8 mouse cellular contexts compared by ENCODE assay signal in the genomic region with DNA sequence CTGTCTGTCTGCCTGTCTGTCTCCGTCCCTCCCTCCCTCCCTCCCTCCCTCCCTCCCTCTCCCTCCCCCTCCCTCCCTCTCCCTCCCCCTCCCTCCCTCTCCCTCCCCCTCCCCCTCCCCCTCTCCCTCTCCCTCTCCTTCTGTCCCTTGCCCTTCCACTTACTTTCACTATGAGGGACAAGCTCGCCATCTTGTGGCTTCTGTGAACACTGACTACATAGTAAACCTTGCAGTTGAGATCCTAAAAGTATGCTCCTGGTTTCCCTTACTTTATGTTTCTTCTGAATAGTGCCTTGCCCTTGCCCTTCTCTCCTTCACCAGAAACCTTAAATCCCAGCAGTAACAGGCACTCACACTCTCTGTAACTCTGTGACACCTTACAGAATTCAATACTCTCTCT.
DNase-seq lines count a peak whose midpoint lies in the region; ATAC-seq and TF ChIP-seq lines count a peak whose summit lies in the region.

No protein-coding gene starts in this region.

- TF ChIP-seq CTCF in heart, postnatal 0 days (IDR thresholded peaks at IDR 0.05; ENCODE audit: low read depth): peak; percentile 63

- H3K4me3 ChIP-seq in heart, postnatal 0 days (ENCODE audit: low read depth, low read length): no peak overlapping the region
- H3K4me3 ChIP-seq in heart, embryonic 12.5 days: no peak overlapping the region
- H3K4me3 ChIP-seq in embryonic facial prominence, embryonic 14.5 days (ENCODE audit: low read depth, low read length): no peak overlapping the region

- no peaks in the 10 kb centered on the region for H3K36me3 ChIP-seq in heart, postnatal 0 days (replicated peaks; ENCODE audit: control insufficient read depth, insufficient read depth, low read length)
- no peaks in the 10 kb centered on the region for H3K36me3 ChIP-seq in heart, embryonic 12.5 days
- no peaks in the 10 kb centered on the region for H3K36me3 ChIP-seq in embryonic facial prominence, embryonic 14.5 days (ENCODE audit: control insufficient read depth, insufficient read depth, low read length)

- peak; percentile 39 for DNase-seq in heart, postnatal 0 days (ENCODE audit: low spot score)
- peak; percentile 12 for DNase-seq in ovary, postnatal 14 days (ENCODE audit: low spot score)
- DNase-seq in ovary, postnatal 36 days (ENCODE audit: low spot score): no peak
- peak; percentile 73 for DNase-seq in embryonic facial prominence, embryonic 14.5 days (ENCODE audit: low spot score)
- peak; percentile 14 for DNase-seq in retina, postnatal 7 days (ENCODE audit: low read depth, low spot score)
- no peak for DNase-seq in gastrocnemius, adult 18-20 months (ENCODE audit: low spot score)
- DNase-seq in ovary, adult 18-20 months (ENCODE audit: low spot score): no peak

- H3K4me1 ChIP-seq in heart, postnatal 0 days (ENCODE audit: control insufficient read depth, insufficient read depth): no peaks in the 10 kb centered on the region
- H3K4me1 ChIP-seq in heart, embryonic 12.5 days (replicated peaks): no peaks in the 10 kb centered on the region
- H3K4me1 ChIP-seq in embryonic facial prominence, embryonic 14.5 days (ENCODE audit: control insufficient read depth, insufficient read depth, low read length): no peaks in the 10 kb centered on the region

- no peaks in the 10 kb centered on the region for H3K27me3 ChIP-seq in heart, postnatal 0 days (ENCODE audit: control insufficient read depth, insufficient read depth, low read length)
- no peaks in the 10 kb centered on the region for H3K27me3 ChIP-seq in heart, embryonic 12.5 days (replicated peaks)
- no peaks in the 10 kb centered on the region for H3K27me3 ChIP-seq in embryonic facial prominence, embryonic 14.5 days (replicated peaks; ENCODE audit: control insufficient read depth, insufficient read depth, low read length)

- no peak overlapping the region for H3K4me2 ChIP-seq in heart, postnatal 0 days (ENCODE audit: low read depth, low read length)
- no peak overlapping the region for H3K4me2 ChIP-seq in heart, embryonic 12.5 days
- H3K4me2 ChIP-seq in embryonic facial prominence, embryonic 14.5 days (ENCODE audit: low read depth, low read length): no peak overlapping the region

- no peaks in the 10 kb centered on the region for H3K9me3 ChIP-seq in heart, postnatal 0 days (replicated peaks; ENCODE audit: control insufficient read depth, low read length)
- H3K9me3 ChIP-seq in heart, embryonic 12.5 days (replicated peaks): no peaks in the 10 kb centered on the region
- no peaks in the 10 kb centered on the region for H3K9me3 ChIP-seq in embryonic facial prominence, embryonic 14.5 days (ENCODE audit: control insufficient read depth, low read length)

- ATAC-seq in heart, postnatal 0 days (ENCODE audit: insufficient read depth, low read depth): no peak
- ATAC-seq in heart, embryonic 12.5 days (ENCODE audit: insufficient number of reproducible peaks, low FRiP score): no peak
- no peak for ATAC-seq in embryonic facial prominence, embryonic 14.5 days (ENCODE audit: low read depth)

- 11% methylated on average over 2 of the region's 2 CpGs for WGBS in heart, postnatal 0 days
- WGBS in heart, embryonic 12.5 days: 33% methylated on average over 2 of the region's 2 CpGs
- WGBS in embryonic facial prominence, embryonic 14.5 days: 23% methylated on average over 2 of the region's 2 CpGs

- no peak overlapping the region for H3K27ac ChIP-seq in heart, postnatal 0 days (ENCODE audit: low read depth)
- no peak overlapping the region for H3K27ac ChIP-seq in heart, embryonic 12.5 days (ENCODE audit: poor library complexity, severe bottlenecking)
- no peak overlapping the region for H3K27ac ChIP-seq in embryonic facial prominence, embryonic 14.5 days (replicated peaks; ENCODE audit: low read depth, low read length)

- no peak for TF ChIP-seq EP300 in heart, postnatal 0 days (IDR thresholded peaks at IDR 0.05; ENCODE audit: low read depth)

- H3K9ac ChIP-seq in heart, postnatal 0 days (replicated peaks; ENCODE audit: low read depth, low read length): no peak overlapping the region
- no peak overlapping the region for H3K9ac ChIP-seq in heart, embryonic 12.5 days
- no peak overlapping the region for H3K9ac ChIP-seq in embryonic facial prominence, embryonic 14.5 days (ENCODE audit: low read depth, low read length)

Comparison
In these comparisons a context has a peak if more than half of its experiments do, and no peak if none do; other contexts are left out.
1. DNase-seq: peak in heart, postnatal 0 days (single experiment), ovary, postnatal 14 days (single experiment), embryonic facial prominence, embryonic 14.5 days (single experiment) and retina, postnatal 7 days (single experiment); none in ovary, postnatal 36 days (single experiment), gastrocnemius, adult 18-20 months (single experiment) and ovary, adult 18-20 months (single experiment).